Mouse (Mus musculus) stomach, embryonic 14.5 days (tissue): Measurements from ENCODE around the gene Gm42791. TPM values are rescaled to one million over a fixed set of nuclear protein-coding genes. Genes with fewer than 3 reads are reported as not detected.

Experiments
- ATAC-seq: fragments of 200-750 bp; cut with Nextera tagmentation; 2 replicates; pipeline ENCODE4 v1.8.0; 2017; ENCODE audit warnings: low read depth, moderate TSS enrichment; ENCODE audit not compliant: insufficient number of reproducible peaks, insufficient read depth, low FRiP score
- H3K27ac ChIP-seq: fragments of 300-500 bp; sonication (generic); 2 replicates; pipeline ENCODE4 v1.5.1; 2014; ENCODE audit warnings: mild to moderate bottlenecking, low read length, moderate library complexity, mixed read lengths
- H3K27me3 ChIP-seq: fragments of 300-500 bp; sonication (generic); 2 replicates; pipeline ENCODE4 v1.6.1; 2014; ENCODE audit warnings: low read length, control low read depth, mixed read lengths; ENCODE audit not compliant: control insufficient read depth, insufficient read depth
- H3K36me3 ChIP-seq: fragments of 300-500 bp; sonication (generic); 2 replicates; pipeline ENCODE4 v1.6.1; 2014; ENCODE audit warnings: mild to moderate bottlenecking, control low read depth, low read length, moderate library complexity, mixed read lengths; ENCODE audit not compliant: control insufficient read depth, insufficient read depth
- H3K4me1 ChIP-seq: fragments of 300-500 bp; sonication (generic); 2 replicates; pipeline ENCODE4 v1.6.1; 2014; ENCODE audit warnings: low read length, control low read depth, mixed read lengths; ENCODE audit not compliant: control insufficient read depth, insufficient read depth
- H3K4me2 ChIP-seq: fragments of 300-500 bp; sonication (generic); replicated peaks from 2 replicates; pipeline ENCODE4 v1.6.1; 2014; ENCODE audit warnings: low read depth, low read length, control low read depth
- H3K4me3 ChIP-seq: fragments of 300-500 bp; sonication (generic); 2 replicates; pipeline ENCODE4 v1.5.1; 2014; ENCODE audit warnings: low read depth, low read length, control low read depth
- H3K9ac ChIP-seq: fragments of 300-500 bp; sonication (generic); replicated peaks from 2 replicates; pipeline ENCODE4 v1.6.1; 2014; ENCODE audit warnings: low read depth, mild to moderate bottlenecking, control low read depth, low read length, moderate library complexity, mixed read lengths
- H3K9me3 ChIP-seq: fragments of 300-500 bp; sonication (generic); 2 replicates; pipeline ENCODE4 v1.6.1; 2016; ENCODE audit warnings: low read depth, low read length, control low read depth; ENCODE audit not compliant: control insufficient read depth
- WGBS: fragments of 180-500 bp; shearing (Covaris S2); extraction: QIAGEN DNeasy Blood & Tissue Kit; methylation state at CpG from one replicate; pipeline ENCODE4 v1.1.7; 2014; 5-methylcytosine and 5-hydroxymethylcytosine counted together
- polyA plus RNA-seq: library from polyadenylated mRNA; unstranded; fragments of >200 nt; fragmentation: Nextera tagmentation; extraction: Ambion mirVana; gene quantifications from 2 replicates; pipeline ENCODE4 v1.2.1, GENCODE M21; 2014

Gene Gm42791
- not detected in 2 replicates for polyA plus RNA-seq

- under 1% methylated on average over 33 of the region's 33 CpGs for WGBS
- H3K36me3 ChIP-seq, result no peaks in the 10 kb centered on the region
- H3K4me1 ChIP-seq, result peaks cover 13% of the 10 kb centered on the region
- ATAC-seq, result peak; percentile 81
- peak within 1 kb of the TSS; percentile 49 for H3K4me3 ChIP-seq
- H3K27ac ChIP-seq, result peak within 1 kb of the TSS; percentile 97
- no peaks in the 10 kb centered on the region for H3K27me3 ChIP-seq
- 0 out of 2 replicates have a peak, but pooled peaks cover 4% of the 10 kb centered on the region for H3K9me3 ChIP-seq
- peak within 1 kb of the TSS; percentile 31 for H3K9ac ChIP-seq
- peak within 1 kb of the TSS; percentile 73 for H3K4me2 ChIP-seq
These were observed at the start of gene Gm42791 for GRCm38 (mm10) chr5:148994706-148995414. TSS of gene Gm42791 (minus strand) at chr5:148995147.

- H3K4me3 ChIP-seq, result no peak overlapping the region
- H3K27me3 ChIP-seq, result no peaks in the 10 kb centered on the region
- no peaks in the 10 kb centered on the region for H3K4me1 ChIP-seq
- 79% methylated on average over 4 of the region's 4 CpGs for WGBS
- no peak overlapping the region for H3K9ac ChIP-seq
- no peak overlapping the region for H3K4me2 ChIP-seq
- H3K36me3 ChIP-seq, result peaks cover 16% of the 10 kb centered on the region
- H3K27ac ChIP-seq, result no peak overlapping the region
- ATAC-seq, result no peak
- 0 out of 2 replicates have a peak, but pooled peaks cover 5% of the 10 kb centered on the region for H3K9me3 ChIP-seq
These were observed 49.1 kb upstream of the Gm42791 start for GRCm38 (mm10) chr5:149044067-149044466.

GRCm38 (mm10) chr5:149043240-149043639, 48.3 kb upstream of the Gm42791 start:
- Histone ChIP-seq H3K36me3 (peaks cover 13% of the 10 kb centered on the region), H3K27ac (no peak overlapping the region), H3K9ac (no peak overlapping the region), H3K4me2 (no peak overlapping the region), H3K4me1 (no peaks in the 10 kb centered on the region), H3K4me3 (no peak overlapping the region), H3K27me3 (no peaks in the 10 kb centered on the region), H3K9me3 (0 out of 2 replicates have a peak, but pooled peaks cover 5% of the 10 kb centered on the region)
- 82% methylated on average over 6 of the region's 6 CpGs for WGBS
- ATAC-seq, result no peak

GRCm38 (mm10) chr5:149039825-149040224, 44.9 kb upstream of the Gm42791 start:
- Histone ChIP-seq H3K4me2 (no peak overlapping the region), H3K4me3 (no peak overlapping the region), H3K27ac (no peak overlapping the region), H3K36me3 (no peaks in the 10 kb centered on the region), H3K4me1 (no peaks in the 10 kb centered on the region), H3K27me3 (no peaks in the 10 kb centered on the region), H3K9me3 (0 out of 2 replicates have a peak, but pooled peaks cover 5% of the 10 kb centered on the region), H3K9ac (no peak overlapping the region)
- WGBS, result 83% methylated on average over 5 of the region's 5 CpGs
- ATAC-seq, result no peak

- Histone ChIP-seq H3K9me3 (0 out of 2 replicates have a peak, but pooled peaks cover 5% of the 10 kb centered on the region), H3K4me2 (no peak overlapping the region), H3K27ac (no peak overlapping the region), H3K9ac (no peak overlapping the region), H3K27me3 (no peaks in the 10 kb centered on the region), H3K4me1 (no peaks in the 10 kb centered on the region), H3K36me3 (no peaks in the 10 kb centered on the region), H3K4me3 (no peak overlapping the region)
- ATAC-seq, result no peak
- WGBS, result 30% methylated on average over 10 of the region's 10 CpGs
These were observed 42.8 kb upstream of the Gm42791 start for GRCm38 (mm10) chr5:149037729-149038128.

GRCm38 (mm10) chr5:149036920-149037319, 42.0 kb upstream of the Gm42791 start:
- ATAC-seq, result no peak
- WGBS, result 85% methylated on average over 3 of the region's 3 CpGs
- Histone ChIP-seq H3K9me3 (0 out of 2 replicates have a peak, but pooled peaks cover 5% of the 10 kb centered on the region), H3K4me1 (peaks cover 3% of the 10 kb centered on the region; the same call in 1 of the 2 replicates), H3K36me3 (no peaks in the 10 kb centered on the region), H3K4me3 (no peak overlapping the region), H3K27ac (no peak overlapping the region), H3K9ac (no peak overlapping the region), H3K27me3 (no peaks in the 10 kb centered on the region), H3K4me2 (no peak overlapping the region)

- Histone ChIP-seq H3K9me3 (no peaks in the 10 kb centered on the region), H3K36me3 (no peaks in the 10 kb centered on the region), H3K4me1 (peaks cover 11% of the 10 kb centered on the region; the same call in 1 of the 2 replicates), H3K9ac (no peak overlapping the region), H3K27ac (no peak overlapping the region), H3K4me2 (no peak overlapping the region), H3K27me3 (no peaks in the 10 kb centered on the region), H3K4me3 (no peak overlapping the region)
- ATAC-seq, result no peak
- 91% methylated on average over 4 of the region's 4 CpGs for whole genome bisulfite sequencing
These were observed 37.5 kb upstream of the Gm42791 start for GRCm38 (mm10) chr5:149032438-149032837.

GRCm38 (mm10) chr5:149031199-149031750, 36.3 kb upstream of the Gm42791 start:
- H3K36me3 ChIP-seq, result no peaks in the 10 kb centered on the region
- H3K9me3 ChIP-seq, result no peaks in the 10 kb centered on the region
- H3K4me1 ChIP-seq, result peaks cover 11% of the 10 kb centered on the region; the same call in 1 of the 2 replicates
- WGBS, result 3% methylated on average over 30 of the region's 30 CpGs
- peak overlapping the region; percentile 22 for H3K4me3 ChIP-seq
- peak overlapping the region; percentile 45 for H3K9ac ChIP-seq
- peak overlapping the region; percentile 84 for H3K27ac ChIP-seq
- peak overlapping the region; percentile 59 for H3K4me2 ChIP-seq
- no peaks in the 10 kb centered on the region for H3K27me3 ChIP-seq
- peak; percentile 84 for ATAC-seq
